Mouse (Mus musculus) thymus, adult 18-20 months (tissue): ENCODE measurements around the gene Slc12a8.

Source experiments
- DNase-seq, 2 experiments: peaks; one replicate each; pipeline ENCODE4 v3.0.0; 2022; ENCODE audit warnings: mixed read lengths in 2 of 2

Slc12a8 gene

GRCm38 (mm10) chr16:33583881-33584454 is 66.8 kb downstream of the Slc12a8 start:
- DNase-seq, result peak in 1 of 2 experiments; percentile 22

GRCm38 (mm10) chr16:33584455-33585082 is 67.4 kb downstream of the Slc12a8 start:
- DNase-seq, result no peak

- no peak for DNase-seq
Measured at GRCm38 (mm10) chr16:33585083-33585460, 67.9 kb downstream of the Slc12a8 start.

- DNase-seq, result no peak
Measured at GRCm38 (mm10) chr16:33587283-33588127, 70.4 kb downstream of the Slc12a8 start.

GRCm38 (mm10) chr16:33588845-33589244 is 71.7 kb downstream of the Slc12a8 start:
- DNase-seq, result no peak

DNA sequence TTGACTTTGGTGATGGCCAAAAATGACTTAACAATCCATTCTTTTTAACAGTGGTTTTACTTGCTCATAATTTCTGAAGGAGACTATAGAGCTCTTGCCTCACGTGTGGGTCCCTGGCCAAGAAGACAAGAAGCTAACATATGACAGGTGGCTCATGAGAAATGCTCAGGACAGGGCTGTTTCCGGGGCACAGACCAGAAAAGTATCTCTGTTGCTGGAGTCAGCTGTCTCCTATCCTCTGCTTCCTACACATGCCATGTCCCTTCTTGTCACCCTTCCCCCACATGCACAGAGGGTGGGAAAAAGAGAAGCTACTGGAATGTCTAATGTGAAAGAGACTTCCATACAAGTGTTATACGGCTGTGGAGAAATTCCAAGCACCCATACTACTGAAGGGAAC is 73.3 kb downstream of the Slc12a8 start:
- no peak for DNase-seq

GRCm38 (mm10) chr16:33591390-33592067 is 74.4 kb downstream of the Slc12a8 start:
- DNase-seq, result no peak

GRCm38 (mm10) chr16:33592286-33592685 is 75.2 kb downstream of the Slc12a8 start:
- no peak for DNase-seq

GRCm38 (mm10) chr16:33593467-33593866 is 76.3 kb downstream of the Slc12a8 start:
- no peak for DNase-seq

- DNase-seq, result no peak
Measured at GRCm38 (mm10) chr16:33594037-33594771, 77.1 kb downstream of the Slc12a8 start.

DNA sequence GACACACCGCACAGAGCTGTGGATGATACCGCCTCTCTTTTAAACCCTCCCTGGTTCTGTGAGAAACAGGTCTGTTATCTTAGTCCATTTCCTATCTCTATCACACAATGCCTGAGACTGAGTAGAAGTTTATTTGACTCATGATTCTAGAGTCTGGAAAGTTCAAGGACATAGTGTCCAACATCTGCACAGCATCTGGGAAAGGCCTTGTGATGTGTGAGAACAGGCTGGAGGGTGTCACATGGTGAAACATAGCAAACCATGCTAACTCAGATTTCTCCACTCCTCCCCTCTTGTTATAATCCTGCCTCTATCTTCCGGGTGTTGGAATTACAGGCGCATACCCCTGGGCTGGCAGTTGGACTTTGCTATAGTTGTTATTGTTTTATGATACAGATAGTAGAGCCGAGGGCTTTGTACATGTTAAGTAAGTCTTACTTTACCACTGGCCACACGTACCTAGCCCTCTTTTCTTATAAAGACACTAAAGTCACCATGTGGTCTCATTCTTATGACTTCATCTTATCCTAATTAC is 78.2 kb downstream of the Slc12a8 start:
- DNase-seq, result no peak

- no peak for DNase-seq
Measured at GRCm38 (mm10) chr16:33596213-33596612, 79.1 kb downstream of the Slc12a8 start.

GRCm38 (mm10) chr16:33600216-33600615 is 83.1 kb downstream of the Slc12a8 start:
- no peak for DNase-seq

DNA sequence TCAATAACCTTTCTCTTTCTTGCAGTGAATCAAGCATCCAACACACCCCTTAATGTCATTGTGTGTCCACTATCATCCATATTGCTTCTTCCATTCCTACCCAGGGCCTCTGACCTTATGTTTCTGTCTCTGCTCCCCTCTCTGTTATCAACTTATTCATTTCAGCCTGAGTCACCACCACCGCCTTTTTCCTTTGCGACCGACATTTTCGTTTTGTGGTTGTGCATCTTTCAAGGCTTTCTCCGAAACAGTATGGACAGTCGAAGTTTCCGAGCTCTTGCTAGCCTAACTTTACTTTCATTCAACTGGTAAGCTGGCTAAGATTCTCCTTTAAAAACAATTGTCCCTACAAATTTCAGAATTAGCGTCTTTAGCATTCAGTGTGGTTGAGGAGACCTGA is 84.2 kb downstream of the Slc12a8 start:
- DNase-seq, result no peak

GRCm38 (mm10) chr16:33605647-33606596 is 88.8 kb downstream of the Slc12a8 start:
- DNase-seq, result no peak

GRCm38 (mm10) chr16:33606691-33607532 is 89.8 kb downstream of the Slc12a8 start:
- no peak for DNase-seq

DNA sequence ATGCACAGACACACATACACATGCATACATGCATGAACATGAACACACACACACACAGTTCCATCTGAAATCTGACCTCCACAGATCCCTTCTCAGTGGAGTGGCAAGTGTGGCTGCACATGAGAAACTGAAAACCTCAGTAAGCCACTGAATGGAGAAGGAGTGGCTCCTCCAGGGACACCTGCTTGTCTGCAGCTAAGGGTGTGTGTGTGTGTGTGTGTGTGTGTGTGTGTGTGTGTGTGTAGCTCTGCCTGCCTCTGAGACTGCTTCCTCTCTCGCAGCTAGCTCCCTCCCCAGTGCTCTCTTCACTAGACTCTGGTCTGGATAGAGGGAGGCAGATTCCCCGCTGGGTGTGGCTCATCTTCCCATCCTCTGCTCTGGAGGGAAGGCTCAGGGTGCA is 92.4 kb downstream of the Slc12a8 start:
- DNase-seq, result no peak

DNA sequence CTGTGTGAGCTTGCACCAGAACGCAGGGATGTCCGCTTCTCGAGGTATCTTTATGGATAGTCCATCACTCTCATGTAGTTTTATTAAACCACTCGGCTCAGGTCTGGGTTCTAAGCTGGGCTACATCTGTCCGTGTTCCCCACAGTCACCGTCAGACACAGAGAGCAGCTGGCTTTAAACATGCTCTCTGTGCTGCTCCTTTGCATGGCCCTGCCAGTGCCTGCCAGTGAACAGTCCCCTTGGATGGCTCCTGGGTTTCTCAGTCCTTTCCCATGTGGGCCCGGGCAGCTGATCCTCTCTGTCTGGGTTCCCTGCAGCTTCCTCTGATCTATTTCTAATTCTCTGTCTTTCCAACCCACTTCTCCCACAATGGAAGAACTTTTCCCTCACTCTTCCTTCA is 93.3 kb downstream of the Slc12a8 start:
- DNase-seq, result no peak

DNA sequence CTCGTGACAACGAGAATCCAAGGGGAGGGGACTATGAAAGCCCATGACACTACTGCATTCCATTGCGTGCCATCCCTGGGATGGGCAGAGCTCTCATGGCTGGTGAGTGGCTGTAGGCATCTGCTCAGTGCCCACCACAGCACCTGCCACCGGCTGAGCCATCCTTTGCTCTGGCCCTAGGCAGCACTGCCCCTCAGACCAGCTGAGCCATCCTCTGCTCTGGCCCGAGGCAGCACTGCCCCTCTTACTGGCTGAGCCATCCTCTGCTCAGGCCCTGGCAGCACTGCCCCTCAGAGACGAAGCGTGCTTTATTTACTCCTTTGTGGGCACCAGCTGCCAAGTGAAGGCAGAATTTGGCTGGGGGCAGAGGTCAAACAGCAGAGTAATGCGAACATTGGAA is 94.2 kb downstream of the Slc12a8 start:
- DNase-seq, result no peak

- DNase-seq, result no peak
Measured at GRCm38 (mm10) chr16:33612056-33612770, 95.1 kb downstream of the Slc12a8 start.
